Mouse (Mus musculus) thymus, postnatal 36 days (tissue): Measurements from ENCODE around the gene Klhdc7b.

ENCODE experiments used
- DNase-seq, 2 experiments: peaks; one replicate each; pipeline ENCODE4 v3.0.0; 2022; ENCODE audit warnings: mixed read lengths in 2 of 2

Gene Klhdc7b

GRCm38 (mm10) chr15:89376040-89376439 is 8.7 kb upstream of the Klhdc7b start:
- DNase-seq, result no peak

- no peak for DNase-seq
Observed at GRCm38 (mm10) chr15:89376957-89377356, 7.8 kb upstream of the Klhdc7b start, which contains the start of gene Tymp. Gene Tymp, minus strand, starts transcription at chr15:89377039.

- peak in 1 of 2 experiments; percentile 12 for DNase-seq
Observed at GRCm38 (mm10) chr15:89377362-89377761, 7.4 kb upstream of the Klhdc7b start.

DNA sequence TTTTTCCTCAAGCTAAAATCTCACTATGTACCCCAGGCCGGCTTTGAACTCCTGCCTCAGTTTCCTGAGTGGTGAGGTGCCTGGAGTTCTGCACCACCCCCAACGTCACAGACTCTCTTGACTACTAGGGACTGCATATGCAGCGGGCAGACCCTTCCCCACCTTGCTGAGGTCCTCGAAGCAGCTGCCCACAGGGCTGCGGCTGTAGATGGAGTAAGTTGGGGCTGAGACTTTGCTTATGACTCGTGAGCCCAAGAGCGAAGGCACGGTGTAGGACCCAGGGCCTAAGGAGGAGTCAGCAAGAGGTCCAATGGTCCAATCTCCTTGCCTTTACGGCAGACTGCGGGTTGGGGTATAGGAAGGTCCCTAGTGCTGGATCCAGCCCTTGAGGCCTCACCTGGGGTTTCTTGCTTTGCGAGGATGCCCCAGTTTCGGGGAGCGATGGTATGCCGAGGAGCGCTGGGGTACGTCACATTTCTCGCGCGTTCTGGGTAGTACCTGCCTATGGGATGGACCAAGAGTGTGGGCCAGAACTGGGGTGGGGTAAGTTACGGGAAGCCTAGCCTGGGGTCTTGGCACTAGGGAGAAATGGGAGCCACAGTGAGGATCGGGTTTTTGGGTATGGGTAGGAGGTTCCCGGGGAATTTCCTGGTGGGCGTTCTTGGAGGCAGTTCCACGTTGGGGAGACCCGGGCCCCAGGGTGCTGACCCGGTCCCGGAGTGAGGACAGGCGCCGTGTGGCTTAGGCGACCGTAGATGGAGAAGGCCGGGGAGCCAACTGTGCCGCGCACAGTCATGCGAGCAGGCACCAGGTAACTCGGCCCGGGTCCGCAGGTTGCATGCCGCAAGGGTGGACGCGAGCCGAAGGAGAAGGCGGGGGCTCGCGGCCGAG is 6.5 kb upstream of the Klhdc7b start:
- no peak for DNase-seq

GRCm38 (mm10) chr15:89378831-89379401 is 5.8 kb upstream of the Klhdc7b start, which contains the start of gene Odf3b:
Gene Odf3b, minus strand, starts transcription at chr15:89379282.
- DNase-seq, result peak; percentile 55 to 62

- peak; percentile 49 to 58 for DNase-seq
Observed at GRCm38 (mm10) chr15:89379429-89379828, 5.3 kb upstream of the Klhdc7b start.

GRCm38 (mm10) chr15:89387127-89387526 is 2.4 kb downstream of the Klhdc7b start:
- DNase-seq, result peak; percentile 57 to 72

DNA sequence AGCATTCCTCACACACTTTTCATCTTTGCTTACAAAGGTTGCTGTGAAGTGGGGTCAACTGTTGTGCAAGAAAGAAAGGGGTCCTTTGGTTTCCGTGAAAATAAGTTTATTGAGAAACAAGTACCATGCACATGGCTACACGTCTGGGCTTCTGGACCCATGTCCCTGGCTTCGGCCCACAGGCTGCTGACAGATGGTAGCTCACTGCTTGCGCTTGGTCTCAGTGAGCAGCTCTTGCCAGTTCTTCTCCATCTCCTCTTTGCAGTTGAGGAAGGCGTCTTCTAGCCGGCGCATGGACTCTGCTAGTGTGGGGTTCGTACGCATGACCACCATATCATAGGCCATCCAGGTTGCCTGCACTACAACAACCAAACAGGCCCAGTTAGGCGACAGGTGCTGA is 5.4 kb downstream of the Klhdc7b start:
- DNase-seq, result no peak

- DNase-seq, result no peak
Observed at GRCm38 (mm10) chr15:89396883-89397282, 12.2 kb downstream of the Klhdc7b start.

- DNase-seq, result no peak
Observed at GRCm38 (mm10) chr15:89398146-89398545, 13.4 kb downstream of the Klhdc7b start.

DNA sequence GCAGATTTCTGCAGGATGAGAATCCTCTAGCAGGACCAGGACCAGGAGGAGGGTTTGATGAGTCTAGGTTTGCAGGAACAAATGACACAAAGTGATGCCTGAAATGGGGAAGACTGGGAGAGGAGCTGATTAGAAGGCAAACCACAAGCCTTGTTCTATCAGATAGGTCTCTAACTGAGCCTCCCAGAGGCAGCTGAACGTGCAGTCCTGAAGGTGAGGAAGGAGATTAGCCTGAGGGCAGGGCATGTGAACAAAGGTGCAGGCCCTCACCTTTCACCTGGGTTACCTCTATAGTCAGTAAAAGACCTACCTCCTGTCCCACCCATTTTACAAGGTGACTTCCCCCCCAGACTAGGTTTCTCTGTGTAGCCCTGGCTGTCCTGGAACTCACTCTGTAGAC is 15.0 kb downstream of the Klhdc7b start:
- DNase-seq, result no peak

DNA sequence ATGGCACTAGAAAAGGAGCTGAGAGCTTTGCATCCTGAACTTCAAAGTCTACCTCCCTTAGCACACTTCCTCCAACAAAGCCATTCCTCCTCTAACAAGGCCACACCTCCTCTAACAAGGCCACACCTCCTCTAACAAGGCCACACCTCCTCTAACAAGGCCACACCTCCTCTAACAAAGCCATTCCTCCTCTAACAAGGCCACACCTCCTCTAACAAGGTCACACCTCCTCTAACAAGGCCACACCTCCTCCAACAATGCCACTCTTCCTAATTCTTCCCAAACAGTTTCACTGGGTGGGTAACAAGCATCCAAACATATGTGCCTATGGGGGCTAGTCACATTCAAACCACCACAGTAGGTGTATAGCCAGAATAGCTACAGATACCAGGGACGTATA is 17.8 kb downstream of the Klhdc7b start:
- no peak for DNase-seq

DNA sequence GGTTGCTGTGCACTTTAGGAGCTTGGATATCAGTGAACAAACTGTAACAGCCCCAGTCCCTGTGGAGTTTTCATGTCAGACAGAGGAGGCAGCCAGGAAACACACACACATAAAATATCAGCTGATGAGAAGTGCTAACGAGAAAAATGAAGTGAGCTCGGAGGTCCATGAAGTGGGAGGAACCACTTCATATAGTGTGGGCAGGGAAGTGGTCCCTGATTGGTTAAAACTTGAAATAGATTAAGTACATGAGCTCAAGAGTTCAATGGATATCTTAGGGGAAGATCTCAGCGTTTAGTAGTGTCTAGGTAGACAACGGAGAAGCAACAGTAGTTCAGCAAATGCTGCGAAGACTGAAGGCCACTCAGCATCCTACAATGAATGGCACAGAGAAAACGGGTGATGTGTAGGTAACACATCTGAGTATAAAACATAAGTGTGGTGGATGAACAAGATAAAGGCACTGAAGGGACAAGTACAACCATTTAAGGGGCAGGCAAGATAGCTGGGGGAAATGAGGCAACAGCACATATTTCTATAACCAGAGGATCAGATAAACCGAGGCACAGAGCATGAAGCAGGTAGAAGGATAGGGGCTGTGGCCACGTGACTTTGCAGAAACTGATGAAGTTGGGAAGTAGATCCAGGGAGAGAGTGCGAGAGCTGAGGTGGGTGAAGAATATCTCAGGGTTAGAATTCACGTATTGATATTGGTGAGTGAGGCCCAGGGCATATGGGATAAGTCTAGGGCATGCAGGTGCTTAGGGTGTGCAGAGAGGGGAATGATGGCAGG is 20.3 kb downstream of the Klhdc7b start:
- DNase-seq, result no peak

- DNase-seq, result no peak
Observed at GRCm38 (mm10) chr15:89406691-89407090, 22.0 kb downstream of the Klhdc7b start.

DNA sequence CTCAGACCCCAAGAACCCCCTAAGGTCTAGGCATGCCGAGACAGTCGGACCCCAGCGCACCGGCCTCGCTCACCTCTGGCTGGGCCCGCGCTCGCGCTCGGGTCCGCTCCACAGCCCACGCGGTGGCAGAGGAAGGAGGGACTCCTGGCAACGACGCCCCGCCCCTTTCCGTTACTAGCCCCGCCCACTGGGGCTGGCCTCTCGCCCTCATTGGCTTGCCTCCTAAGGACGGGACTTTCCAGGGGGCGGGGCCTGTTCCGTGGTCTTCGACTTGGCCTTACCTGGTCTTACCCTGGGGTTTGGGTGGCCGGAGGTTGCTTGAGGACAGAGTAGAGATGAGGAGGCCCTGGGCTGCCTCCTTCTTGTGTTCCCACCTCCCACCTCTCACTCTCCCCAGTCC is 25.4 kb downstream of the Klhdc7b start, which contains the start of gene Syce3:
Syce3 (minus strand) TSS at position 386 of the 400 bp plus-strand sequence.
- no peak for DNase-seq

- DNase-seq, result no peak
Observed at GRCm38 (mm10) chr15:89415282-89415681, 30.6 kb downstream of the Klhdc7b start.

- no peak for DNase-seq
Observed at GRCm38 (mm10) chr15:89421938-89422337, 37.2 kb downstream of the Klhdc7b start.

- DNase-seq, result no peak
Observed at GRCm38 (mm10) chr15:89424621-89425020, 39.9 kb downstream of the Klhdc7b start.

- DNase-seq, result no peak
Observed at GRCm38 (mm10) chr15:89425711-89426121, 41.0 kb downstream of the Klhdc7b start, which contains the start of gene Cpt1b. Gene Cpt1b, minus strand, starts transcription at chr15:89425863.

- no peak for DNase-seq
Observed at GRCm38 (mm10) chr15:89426716-89427115, 42.0 kb downstream of the Klhdc7b start.

- DNase-seq, result no peak
Observed at GRCm38 (mm10) chr15:89428136-89428790, 43.5 kb downstream of the Klhdc7b start.

GRCm38 (mm10) chr15:89428821-89429351 is 44.2 kb downstream of the Klhdc7b start:
- DNase-seq, result no peak
